Mouse (Mus musculus) forebrain, embryonic 11.5 days (tissue): ENCODE measurements at regions not wholly inside any gene's neighbourhood (a gene's known extent, or its start where the extent isn't known, plus 50 kb on each side); places are given as distances from the start of the nearest gene placed in this dataset.

Experiments
- ATAC-seq: fragments of 200-750 bp; cut with Nextera tagmentation; replicated peaks from 2 replicates; pipeline ENCODE4 v1.8.0; 2017; ENCODE audit warnings: moderate TSS enrichment; ENCODE audit not compliant: low FRiP score
- DNase-seq: peaks from one replicate; pipeline ENCODE4 v3.0.0-alpha.2; 2017; ENCODE audit warnings: low spot score
- H3K27ac ChIP-seq: fragments of 300-500 bp; sonication (generic); 2 replicates; pipeline ENCODE4 v1.5.1; 2014; ENCODE audit warnings: low read depth, low read length
- H3K27me3 ChIP-seq: fragments of 300-500 bp; sonication (generic); 2 replicates; pipeline ENCODE4 v1.6.1; 2014; ENCODE audit warnings: mild to moderate bottlenecking, low read length, mixed read lengths; ENCODE audit not compliant: control insufficient read depth, insufficient read depth
- H3K36me3 ChIP-seq: fragments of 300-500 bp; sonication (generic); 2 replicates; pipeline ENCODE4 v1.6.1; 2014; ENCODE audit warnings: mild to moderate bottlenecking, low read length, moderate library complexity, mixed read lengths; ENCODE audit not compliant: control insufficient read depth, insufficient read depth
- H3K4me1 ChIP-seq: fragments of 300-500 bp; sonication (generic); replicated peaks from 2 replicates; pipeline ENCODE4 v1.6.1; 2014; ENCODE audit warnings: low read length, mixed read lengths; ENCODE audit not compliant: control insufficient read depth, insufficient read depth
- H3K4me2 ChIP-seq: fragments of 300-500 bp; sonication (generic); 2 replicates; pipeline ENCODE4 v1.6.1; 2014; ENCODE audit warnings: low read depth, mild to moderate bottlenecking, low read length, moderate library complexity, mixed read lengths; ENCODE audit not compliant: severe bottlenecking
- H3K4me3 ChIP-seq: fragments of 300-500 bp; sonication (generic); 2 replicates; pipeline ENCODE4 v1.5.1; 2014; ENCODE audit warnings: low read depth, low read length
- H3K9ac ChIP-seq: fragments of 300-500 bp; sonication (generic); 2 replicates; pipeline ENCODE4 v1.6.1; 2014; ENCODE audit warnings: low read length
- H3K9me3 ChIP-seq: fragments of 300-500 bp; sonication (generic); 2 replicates; pipeline ENCODE4 v1.6.1; 2016; ENCODE audit warnings: low read length, mixed read lengths; ENCODE audit not compliant: control insufficient read depth
- WGBS: fragments of 180-500 bp; shearing (Covaris S2); extraction: QIAGEN DNeasy Blood & Tissue Kit; methylation state at CpG from one replicate; pipeline ENCODE4 v1.1.7; 2014; 5-methylcytosine and 5-hydroxymethylcytosine counted together

DNA sequence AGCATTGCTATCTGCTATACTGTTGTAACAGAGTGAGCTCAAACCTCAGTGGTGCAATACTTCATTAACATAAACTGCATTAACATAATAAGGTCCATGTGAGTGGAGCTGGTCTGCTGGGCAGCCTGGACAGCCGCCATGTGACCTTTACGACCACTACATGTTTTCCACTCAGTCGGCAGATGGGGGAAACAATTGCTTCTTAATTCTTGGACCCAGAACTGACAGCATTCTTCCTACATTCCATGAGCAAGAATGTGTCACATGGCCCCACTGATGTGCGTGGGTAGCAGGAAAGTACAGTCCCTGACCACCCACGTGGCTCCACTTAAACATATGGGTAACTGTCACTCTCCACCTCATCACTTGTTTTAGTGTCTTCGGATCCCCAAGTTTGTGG, 198.3 kb downstream of the Nrp2 start:
- H3K9me3 ChIP-seq: no peaks in the 10 kb centered on the region
- no peak overlapping the region for H3K4me3 ChIP-seq
- H3K36me3 ChIP-seq: no peaks in the 10 kb centered on the region
- H3K4me1 ChIP-seq: 0 out of 2 replicates have a peak, but pooled peaks cover 4% of the 10 kb centered on the region
- no peak overlapping the region for H3K9ac ChIP-seq
- ATAC-seq (no peak), DNase-seq (no peak)
- H3K27me3 ChIP-seq: no peaks in the 10 kb centered on the region
- H3K27ac ChIP-seq: no peak overlapping the region
- H3K4me2 ChIP-seq: no peak overlapping the region
- 75% methylated on average over 6 of the region's 6 CpGs for WGBS

GRCm38 (mm10) chr1:62901871-62902270, 198.8 kb downstream of the Nrp2 start:
- Histone ChIP-seq H3K9ac (no peak overlapping the region), H3K9me3 (no peaks in the 10 kb centered on the region), H3K4me1 (0 out of 2 replicates have a peak, but pooled peaks cover 4% of the 10 kb centered on the region), H3K4me2 (no peak overlapping the region), H3K36me3 (no peaks in the 10 kb centered on the region), H3K27me3 (no peaks in the 10 kb centered on the region), H3K4me3 (no peak overlapping the region), H3K27ac (no peak overlapping the region)
- 90% methylated on average over 5 of the region's 5 CpGs for WGBS
- no peak for ATAC-seq
- DNase-seq: no peak

DNA sequence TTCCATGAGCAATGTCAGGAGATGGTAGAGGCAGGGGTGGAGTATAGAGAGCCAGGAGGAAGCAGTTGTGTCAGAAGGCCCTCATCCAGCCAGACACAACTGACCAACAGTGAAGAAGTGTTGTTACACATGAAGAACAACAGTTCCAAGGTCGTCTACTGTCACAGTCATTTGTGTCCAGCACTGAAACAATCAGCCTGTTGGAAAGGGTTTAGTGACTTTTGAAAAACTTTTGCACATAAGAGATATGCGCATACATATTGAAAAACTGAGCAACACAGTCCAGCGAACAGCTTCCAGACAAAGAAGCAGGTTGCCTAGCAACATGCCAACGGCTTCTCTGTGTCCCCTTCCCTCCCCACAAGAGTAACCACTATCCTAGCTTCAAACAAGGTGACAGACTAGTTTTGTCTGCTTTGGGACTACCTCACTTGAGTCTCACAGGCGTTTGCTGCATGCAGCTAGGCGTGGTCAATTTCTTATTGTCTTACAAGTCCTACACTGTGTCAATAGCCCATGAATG, 199.9 kb downstream of the Nrp2 start:
- Histone ChIP-seq H3K4me1 (0 out of 2 replicates have a peak, but pooled peaks cover 4% of the 10 kb centered on the region), H3K27ac (no peak overlapping the region), H3K9me3 (no peaks in the 10 kb centered on the region), H3K4me2 (no peak overlapping the region), H3K4me3 (no peak overlapping the region), H3K9ac (no peak overlapping the region), H3K36me3 (no peaks in the 10 kb centered on the region), H3K27me3 (no peaks in the 10 kb centered on the region)
- ATAC-seq (no peak), DNase-seq (no peak)
- 66% methylated on average over 6 of the region's 6 CpGs for WGBS

DNA sequence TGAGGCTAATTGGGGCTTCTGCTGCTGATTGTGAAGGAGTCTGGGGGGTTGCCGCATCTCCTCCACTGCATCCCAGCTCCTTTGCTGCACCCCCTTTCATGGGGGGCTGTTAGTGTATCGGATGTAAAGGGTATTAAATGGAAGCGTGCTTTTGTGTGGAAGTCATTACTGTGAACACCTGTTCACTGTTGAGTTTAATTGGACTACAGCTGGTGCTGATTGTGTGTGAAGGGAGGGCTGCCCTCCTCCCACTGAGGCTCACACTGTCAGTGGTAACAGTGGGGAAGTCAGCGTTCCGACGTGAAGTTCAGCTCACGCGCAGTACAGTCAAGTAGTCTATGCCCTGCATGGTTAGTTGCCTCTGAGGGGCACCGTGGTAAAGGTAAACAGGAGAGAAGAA, 202.7 kb downstream of the Nrp2 start:
- no peaks in the 10 kb centered on the region for H3K9me3 ChIP-seq
- peaks cover 4% of the 10 kb centered on the region; the same call in 1 of the 2 replicates for H3K4me1 ChIP-seq
- H3K4me2 ChIP-seq: no peak overlapping the region
- H3K27ac ChIP-seq: no peak overlapping the region
- DNase-seq: no peak
- whole genome bisulfite sequencing: 51% methylated on average over 9 of the region's 9 CpGs
- H3K9ac ChIP-seq: no peak overlapping the region
- H3K4me3 ChIP-seq: no peak overlapping the region
- no peaks in the 10 kb centered on the region for H3K27me3 ChIP-seq
- peak; percentile 56; the same call in 1 of the 2 replicates for ATAC-seq
- no peaks in the 10 kb centered on the region for H3K36me3 ChIP-seq

GRCm38 (mm10) chr1:62907243-62907642, 204.2 kb downstream of the Nrp2 start:
- Histone ChIP-seq H3K9ac (no peak overlapping the region), H3K27me3 (no peaks in the 10 kb centered on the region), H3K9me3 (no peaks in the 10 kb centered on the region), H3K4me2 (no peak overlapping the region), H3K36me3 (no peaks in the 10 kb centered on the region), H3K4me1 (peaks cover 4% of the 10 kb centered on the region; the same call in 1 of the 2 replicates), H3K4me3 (no peak overlapping the region), H3K27ac (no peak overlapping the region)
- ATAC-seq (no peak), DNase-seq (no peak)
- 91% methylated on average over 10 of the region's 10 CpGs for WGBS
